Mouse (Mus musculus) layer of hippocampus, postnatal 25 days (tissue): Measurements from ENCODE around the gene Cradd. TPM values are rescaled to one million over a fixed set of nuclear protein-coding genes. Genes with fewer than 3 reads are reported as not detected.
A peak's percentile ranks its signal among the peaks of the same experiment; 100 is the strongest.

Experiments
- DNase-seq, 2 experiments: peaks; one replicate each; pipeline ENCODE4 v3.0.0; 2022; ENCODE audit warnings: mixed read lengths in 2 of 2, low spot score in 1 of 2; ENCODE audit errors: extremely low spot score in 1 of 2
- total RNA-seq, 2 experiments: library from RNA; stranded (reverse); gene quantifications; 2 replicates each; pipeline ENCODE4 v1.2.3; 2021

The Cradd gene
- total RNA-seq = 1 to 10 TPM; 5.9 to 6.4 TPM

DNA sequence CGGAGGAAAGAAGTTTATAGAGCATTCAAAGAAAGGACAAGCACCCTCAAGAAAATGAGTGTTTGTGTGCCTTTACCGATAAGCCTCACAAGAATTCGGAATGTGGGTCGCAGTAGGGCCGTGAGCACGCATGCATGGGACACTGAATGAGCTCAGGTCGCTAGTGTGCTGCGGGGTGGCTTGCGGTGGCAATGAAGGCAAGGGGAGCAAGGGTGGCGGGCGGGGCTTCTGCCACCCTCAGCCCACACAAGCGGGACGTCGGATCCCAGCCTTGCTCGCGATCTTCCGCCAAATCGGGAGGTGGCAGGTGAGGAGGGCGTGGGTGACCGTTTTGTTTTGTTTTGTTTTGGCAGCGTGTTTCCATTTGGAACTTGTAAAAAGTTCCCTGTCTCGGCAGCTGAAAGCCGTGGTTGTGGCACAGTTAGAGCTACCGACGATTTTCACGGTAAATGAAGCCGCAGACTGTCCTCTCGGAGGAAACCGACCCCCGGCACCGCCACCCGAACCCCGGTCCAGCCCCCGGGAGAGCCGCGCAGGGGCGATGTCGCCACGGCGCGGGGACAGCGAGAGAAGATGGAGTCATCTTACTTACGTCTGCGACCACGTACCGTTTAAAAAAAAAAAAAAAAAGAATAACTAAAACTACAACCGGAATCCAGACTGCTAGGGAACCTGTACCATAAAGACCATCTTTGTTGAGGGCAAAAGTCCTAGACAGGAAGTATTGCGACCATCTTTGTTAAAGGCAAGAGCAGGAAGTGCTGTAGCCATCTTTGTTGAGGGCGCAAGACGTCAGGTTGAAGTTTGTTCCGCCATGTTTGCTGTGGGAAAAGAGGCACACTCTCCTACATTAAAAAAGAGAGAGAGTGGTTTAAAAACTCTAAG is at the start of gene Cradd:
Cradd (minus strand) TSS at position 741 of the 885 bp plus-strand sequence.
- DNase-seq = peak; percentile 67 to 71

DNA sequence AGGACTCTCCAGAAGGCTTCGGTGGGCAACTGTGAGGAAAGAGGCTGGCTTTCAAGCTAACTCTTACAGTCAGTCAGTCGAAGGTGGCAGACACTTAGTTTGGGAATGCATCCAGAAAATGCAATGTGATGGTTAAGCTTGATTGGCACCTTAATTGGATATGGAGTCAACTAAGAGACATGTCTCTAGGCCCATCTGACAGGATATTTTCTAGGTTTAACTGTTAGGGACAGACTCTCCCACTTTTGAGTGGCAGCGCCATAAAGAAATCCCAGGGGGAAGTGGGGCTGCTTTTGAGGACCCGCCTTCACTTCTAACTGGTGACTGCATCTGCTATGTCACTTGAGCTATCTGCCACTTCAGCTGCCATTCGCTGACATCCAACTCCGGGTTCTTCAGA is 49.4 kb upstream of the Cradd start:
- no peak for DNase-seq

DNA sequence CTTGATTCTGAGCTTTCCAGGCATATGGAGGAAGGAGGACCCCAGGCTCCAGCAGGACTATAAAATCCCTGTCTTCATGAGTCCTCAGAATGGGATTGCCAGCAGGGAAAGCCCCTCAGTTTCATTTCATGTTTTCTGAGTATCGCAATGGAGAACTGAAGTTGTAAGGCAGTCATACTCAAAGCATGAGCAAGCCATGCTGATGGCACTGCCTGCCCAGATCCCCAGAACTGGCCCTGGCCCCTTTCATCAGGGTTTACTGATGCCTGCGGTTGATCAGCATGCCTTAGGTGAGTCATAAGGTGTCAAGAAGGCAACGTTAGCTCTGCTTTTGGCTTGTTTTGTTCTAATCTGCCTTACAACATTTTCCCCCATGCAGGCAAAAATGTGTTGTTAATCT is 48.0 kb upstream of the Cradd start:
- DNase-seq = no peak

DNA sequence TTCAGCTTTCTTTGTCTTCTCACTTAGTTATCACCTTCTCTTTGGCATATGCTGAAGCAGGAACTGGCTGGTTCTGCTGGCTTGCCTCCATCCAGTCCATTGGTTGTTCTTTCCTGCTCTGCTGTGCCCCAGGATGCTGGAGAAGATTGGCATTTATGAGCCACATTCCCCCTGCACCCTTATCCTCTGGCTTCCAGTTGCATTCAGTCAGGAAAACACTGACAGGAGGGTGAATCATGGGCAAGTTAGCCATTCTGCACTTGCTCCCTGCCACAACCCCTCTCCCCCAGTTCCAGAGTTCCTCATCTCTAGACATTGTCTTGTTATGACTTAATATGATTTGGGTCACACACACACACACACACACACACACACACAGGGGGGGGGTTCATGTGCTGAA is 45.3 kb upstream of the Cradd start:
- DNase-seq = no peak

DNA sequence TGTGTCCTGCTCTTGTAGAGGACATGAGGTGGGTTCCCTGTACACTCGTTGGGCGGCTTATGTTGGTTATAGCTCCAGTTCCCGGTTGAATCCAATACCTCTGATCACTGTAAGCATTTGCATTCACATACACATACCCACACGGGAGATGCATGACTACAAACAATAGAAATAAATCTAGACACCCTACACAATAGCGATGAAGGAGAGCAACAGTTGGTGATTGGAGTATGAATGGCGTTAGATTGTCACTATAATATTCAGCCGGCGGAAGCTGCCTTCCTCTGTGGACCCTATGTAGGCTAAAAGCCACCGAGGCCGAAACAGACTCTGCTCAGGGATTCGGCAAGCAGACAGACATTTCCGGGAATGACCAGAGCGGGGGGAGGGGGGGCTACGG is 44.2 kb upstream of the Cradd start:
- no peak for DNase-seq

DNA sequence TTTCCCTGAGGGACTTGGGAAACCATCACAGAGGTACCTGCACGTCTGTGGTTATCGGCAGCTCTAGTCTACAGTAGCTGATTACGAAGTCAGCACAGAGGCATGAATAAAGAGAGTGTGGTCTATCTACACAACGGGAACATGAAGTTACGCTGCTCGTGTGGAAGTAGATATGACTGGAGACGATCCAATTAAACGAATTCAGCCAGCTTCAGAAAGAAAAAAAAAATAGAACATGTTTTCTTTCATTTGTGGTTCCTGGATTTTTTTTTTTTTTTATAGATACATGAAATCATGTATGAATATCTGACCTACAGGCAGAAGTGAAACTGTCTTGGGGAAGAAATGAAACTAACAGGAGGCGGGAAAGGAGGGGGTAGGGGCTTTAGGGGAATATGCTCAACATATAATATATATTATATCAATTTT is 43.7 kb upstream of the Cradd start:
- no peak for DNase-seq

DNA sequence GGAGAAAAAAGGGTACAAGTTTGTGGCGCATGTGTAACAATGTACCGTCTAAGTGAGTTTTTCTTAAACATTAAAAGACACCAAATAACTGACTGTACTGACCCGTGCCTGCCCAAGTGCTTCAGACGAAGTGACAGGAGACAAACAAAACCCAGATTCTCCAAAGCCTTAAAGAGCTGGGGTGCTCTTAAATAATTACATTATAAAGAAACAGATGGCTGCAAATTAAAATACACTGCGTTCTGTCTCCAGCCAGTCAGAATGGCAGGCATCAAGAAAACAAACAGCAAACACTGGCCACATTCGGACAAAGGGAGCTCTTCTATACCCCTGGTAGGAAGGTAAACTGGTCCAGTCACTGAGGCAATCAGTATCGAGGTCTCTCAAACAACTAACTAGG is 43.3 kb upstream of the Cradd start:
- no peak for DNase-seq

DNA sequence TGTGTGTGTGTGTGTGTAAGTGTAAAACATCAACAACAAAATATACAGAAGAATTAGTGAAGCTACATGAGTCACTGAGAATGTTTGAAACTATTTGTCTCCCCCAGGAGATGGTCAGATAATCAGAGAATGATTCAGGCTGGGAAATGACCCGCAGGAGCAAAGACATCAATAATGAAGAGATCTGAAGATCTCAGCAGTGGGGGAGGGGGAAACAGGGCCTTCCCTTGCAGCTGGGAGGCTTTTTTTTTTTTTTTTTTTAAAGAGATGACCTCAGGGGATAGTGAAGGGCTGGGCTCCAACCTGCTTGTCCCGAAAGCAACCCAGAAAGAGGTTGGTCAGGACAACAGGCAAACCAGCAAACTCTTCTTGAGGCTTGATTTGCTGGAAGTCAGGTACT is 38.4 kb upstream of the Cradd start:
- no peak for DNase-seq

DNA sequence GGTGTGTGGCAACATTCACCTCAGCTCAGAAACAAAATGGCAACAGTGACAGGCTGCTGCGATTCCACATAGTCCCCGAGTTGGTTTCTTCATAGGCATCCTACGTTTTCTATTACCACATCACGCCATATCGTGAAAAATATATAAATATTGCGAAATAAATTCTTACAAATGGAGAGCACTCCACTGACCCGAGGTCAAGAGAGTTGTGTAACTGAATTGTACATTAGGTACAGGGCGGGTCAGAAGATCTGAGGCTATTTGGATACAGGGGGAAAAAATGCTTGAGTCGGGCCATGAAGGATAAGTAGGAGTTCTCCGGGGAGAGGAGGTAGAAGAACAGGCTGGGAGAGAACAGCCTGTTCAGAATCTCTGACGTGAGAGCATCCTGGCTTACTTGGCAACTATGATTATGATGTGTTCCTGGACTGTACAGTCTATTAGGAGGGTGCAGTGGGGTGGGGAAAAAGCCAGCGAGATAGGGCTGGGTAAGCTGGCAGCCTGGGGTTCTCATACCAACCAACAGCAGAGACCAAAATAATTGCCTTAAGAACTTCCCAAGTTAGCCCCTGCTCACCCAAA is 37.4 kb upstream of the Cradd start:
- no peak for DNase-seq

DNA sequence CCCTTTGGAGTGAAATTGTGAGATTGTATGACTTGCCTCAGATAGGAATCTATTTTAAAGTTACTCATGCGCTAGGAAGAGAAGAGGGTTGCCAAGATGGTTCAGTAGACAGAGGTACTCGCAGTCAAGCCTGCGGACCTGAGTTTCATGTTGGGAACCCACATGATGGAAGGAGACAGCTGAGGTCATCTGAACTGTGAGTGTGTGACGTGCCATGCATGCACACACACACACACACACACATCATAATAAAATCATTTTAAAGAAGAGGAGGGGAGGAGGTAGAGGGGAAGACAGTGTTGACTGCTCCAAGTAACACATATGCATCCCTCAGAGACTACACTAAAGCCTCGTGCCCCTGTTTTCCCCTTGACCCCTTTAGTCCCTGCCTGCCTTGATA is 36.1 kb upstream of the Cradd start:
- DNase-seq = no peak

DNA sequence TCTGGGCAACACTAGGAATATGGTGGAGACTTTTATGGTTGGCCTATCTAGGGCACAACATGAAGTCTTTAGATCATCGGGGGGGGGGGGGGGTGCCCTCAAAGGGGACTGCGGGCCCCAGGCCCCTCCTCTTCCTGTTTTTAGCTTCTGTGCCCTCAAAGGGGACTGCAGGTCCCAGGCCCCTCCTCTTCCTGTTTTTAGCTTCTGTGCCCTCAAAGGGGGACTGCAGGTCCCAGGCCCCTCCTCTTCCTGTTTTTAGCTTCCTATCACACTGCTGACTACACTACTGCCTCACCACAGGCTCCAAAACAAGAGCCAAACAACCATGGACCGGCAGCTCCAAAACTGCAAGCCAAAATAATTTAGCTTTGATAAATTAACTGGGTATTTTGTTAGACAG is 33.8 kb upstream of the Cradd start:
- DNase-seq = no peak

DNA sequence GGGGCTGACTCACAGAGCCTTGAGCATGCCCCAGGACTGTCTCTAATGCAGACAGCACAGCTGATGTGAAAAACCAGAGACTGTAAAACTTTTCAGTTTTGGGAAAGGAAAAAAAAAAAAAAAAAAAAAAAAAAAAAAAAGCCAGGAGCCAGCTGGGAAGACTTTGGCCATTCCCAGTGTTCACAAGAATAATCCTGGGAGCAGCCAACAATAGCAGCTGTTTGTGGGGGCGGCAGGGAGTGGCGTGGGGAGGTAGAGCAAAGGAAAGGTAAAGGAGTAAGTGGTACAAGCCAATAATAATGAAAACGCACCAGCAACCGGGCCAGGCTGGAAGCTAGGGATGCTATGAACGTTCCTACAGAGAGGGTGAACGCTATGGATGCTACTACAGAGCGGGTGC is 32.8 kb upstream of the Cradd start:
- no peak for DNase-seq

DNA sequence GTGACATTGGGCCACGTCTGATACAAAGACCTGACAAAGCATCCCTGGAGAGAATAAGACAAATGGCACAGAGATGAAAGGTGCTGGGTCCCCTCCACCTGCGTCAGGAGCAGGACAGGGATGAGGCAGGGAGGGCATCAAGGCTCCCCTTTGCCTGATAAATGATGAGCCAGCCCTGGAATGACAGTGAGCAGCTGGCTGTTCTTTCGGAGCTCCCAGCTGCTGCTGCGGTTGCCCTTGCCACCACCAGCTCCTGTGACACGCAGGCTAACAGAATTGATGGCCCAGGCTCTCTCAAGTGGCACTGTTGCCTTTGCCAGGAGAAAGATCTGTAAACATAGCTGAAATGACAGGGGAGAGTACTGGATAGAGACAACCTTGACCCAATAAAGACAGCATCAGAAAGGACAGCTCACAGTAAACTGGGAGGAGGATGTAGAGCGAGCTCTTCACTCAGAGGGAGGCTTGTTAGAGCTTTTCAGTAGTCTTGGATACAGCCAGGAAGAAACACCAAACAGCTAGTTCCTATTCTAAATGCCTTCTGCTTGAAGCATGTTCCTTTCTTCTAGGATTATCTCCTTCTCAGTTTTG is 31.8 kb upstream of the Cradd start:
- DNase-seq = no peak

DNA sequence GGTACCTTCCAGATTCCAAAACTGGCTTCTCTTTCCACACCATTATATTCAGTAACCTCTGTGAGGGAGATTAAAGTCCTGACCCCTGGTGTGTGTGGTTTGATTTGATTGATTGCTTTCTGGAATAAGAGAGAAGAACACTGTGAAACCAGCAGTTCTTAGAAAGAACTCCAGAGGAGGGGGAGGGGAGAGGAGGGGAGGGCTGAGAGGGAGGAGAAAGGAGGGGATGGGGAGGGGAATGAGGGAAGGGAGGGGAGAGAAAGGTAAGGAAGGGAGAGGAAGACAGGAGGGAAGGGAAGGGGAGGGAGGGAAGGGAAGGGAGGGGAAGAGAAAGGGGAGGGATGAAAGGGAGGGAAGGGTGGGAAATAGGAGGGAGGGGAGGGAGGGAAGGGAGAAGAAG is 30.7 kb upstream of the Cradd start:
- no peak for DNase-seq

DNA sequence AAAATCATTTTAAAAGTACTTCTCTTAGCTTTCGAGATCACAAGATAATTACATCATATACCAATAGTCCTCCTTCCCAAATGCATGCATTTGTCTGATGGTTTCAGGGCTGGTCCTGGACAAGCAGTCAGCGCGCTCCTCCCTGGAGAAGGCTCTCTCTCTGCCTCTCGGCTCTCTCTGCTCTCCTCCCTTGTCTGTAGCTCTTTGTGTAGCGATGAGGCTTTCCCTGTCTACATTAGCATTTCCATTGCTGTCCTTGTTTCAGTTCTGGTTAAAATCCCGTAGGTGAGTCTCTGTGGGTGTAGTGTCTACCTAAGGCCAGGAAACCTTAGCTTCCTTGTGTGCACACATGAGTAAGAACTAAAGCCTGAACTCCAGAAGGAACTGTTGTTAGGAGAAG is 30.1 kb upstream of the Cradd start:
- no peak for DNase-seq

DNA sequence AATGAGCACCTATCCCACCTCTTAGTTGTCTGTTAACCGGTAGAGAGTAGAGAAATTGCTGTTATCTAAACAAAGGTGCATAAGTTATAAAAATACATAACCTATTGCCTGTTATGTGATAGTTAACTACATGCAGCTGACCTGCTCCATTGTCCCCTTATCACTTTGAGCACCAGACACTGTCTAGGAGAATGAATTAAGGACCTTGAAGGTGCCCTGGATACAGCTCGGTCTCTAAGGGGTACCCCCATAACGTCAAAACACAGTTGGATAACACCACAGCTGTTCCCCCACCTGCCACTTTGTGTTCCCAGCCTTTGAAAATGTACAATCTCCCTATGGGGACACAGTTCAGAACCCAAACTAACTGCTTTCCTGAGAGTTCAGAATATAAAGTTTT is 24.5 kb upstream of the Cradd start:
- no peak for DNase-seq

DNA sequence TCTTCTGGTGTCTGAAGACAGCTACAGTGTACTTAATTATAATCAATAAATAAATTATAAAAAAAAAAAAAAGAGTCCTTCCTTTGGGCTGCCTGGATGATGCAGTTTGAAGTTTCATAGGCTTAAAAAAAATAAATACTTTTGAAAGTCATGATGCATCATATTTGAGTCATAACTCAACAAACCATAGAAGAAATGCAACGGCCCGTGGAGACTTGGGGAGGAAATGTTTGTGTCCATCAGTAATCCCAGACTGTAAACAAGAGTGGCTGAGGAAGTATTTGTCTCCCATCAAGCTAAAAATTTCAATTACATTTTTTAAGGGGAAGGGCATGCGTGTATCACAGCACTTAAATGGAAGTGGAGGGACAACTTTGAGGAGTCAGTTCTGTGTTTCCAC is 23.8 kb upstream of the Cradd start:
- DNase-seq = no peak

DNA sequence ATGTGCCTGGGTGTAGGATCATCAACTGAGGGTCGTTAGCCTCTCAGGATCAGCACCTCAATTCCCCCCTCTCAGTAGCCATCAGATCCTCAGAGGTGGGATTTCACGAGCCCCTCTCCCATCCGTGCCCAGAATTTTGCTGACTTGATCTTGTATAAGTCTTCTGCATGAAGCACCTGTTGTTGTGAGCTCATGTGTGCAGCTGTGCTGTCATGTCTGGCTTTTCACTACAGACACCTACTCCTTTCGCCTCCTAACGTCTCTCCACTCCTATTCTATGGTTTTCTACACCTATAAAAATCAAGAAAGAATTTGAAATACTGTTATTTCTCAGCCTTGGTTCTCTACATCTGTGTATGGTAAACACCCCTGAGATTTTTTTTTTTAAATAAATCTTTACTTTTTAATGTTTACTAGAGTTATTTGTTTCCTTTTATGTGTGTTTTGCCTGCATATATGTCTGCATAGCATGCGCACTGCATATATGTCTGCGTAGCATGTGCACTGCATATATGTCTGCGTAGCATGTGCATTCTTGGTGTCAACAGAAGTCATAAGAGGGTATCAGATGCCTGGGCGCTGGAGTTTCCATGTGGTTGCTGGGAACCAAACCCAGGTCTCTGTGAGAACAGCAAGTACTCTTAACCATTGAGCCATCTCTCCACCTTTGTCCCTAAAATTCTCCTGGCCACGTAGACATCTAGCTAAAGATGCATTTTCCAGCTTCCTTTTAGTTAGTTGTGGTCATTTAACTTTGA is 19.1 kb upstream of the Cradd start:
- no peak for DNase-seq

DNA sequence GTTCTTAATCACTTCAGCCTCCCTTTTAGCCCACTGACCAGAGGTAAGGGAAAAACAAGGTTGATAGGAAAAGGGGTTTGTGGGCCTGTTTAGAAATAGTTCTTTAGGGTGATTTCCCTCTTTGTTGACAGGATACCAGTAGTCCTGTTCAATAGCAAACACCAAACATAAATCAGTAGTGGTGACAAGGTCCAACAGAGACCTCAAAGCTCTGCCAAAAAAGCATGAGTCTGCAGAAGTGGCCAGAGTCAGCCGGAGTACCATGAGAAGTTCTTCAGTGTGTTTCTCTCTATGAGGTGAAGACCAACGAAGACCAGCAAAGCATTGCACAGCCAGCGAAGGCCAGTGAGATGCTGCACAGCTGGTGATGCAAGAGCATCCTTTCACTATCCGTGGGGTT is 16.7 kb upstream of the Cradd start:
- no peak for DNase-seq

DNA sequence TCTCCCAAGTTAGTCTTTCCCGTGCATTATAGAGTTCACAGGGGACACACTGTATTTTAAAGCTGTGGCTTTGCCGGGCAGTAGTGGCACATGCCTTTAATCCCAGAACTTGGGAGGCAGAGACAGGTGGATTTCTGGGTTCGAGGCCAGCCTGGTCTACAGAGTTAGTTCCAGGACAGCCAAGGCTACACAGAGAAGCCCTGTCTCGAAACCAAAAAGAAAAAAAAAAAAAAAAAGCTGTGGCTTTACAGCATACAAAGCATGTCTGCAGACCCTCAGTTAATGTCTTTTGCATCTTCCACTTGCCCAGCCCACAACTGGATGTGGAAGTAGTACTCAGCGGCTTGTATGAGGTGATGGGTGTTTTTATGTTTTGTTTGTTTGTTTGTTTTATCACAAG is 13.7 kb upstream of the Cradd start:
- no peak for DNase-seq
